Mouse (Mus musculus) heart, adult 2 months (tissue): ENCODE data around the gene Nfasc. TPM values are rescaled to one million over a fixed set of nuclear protein-coding genes. Genes with fewer than 3 reads are reported as not detected.

Source experiments
- DNase-seq, 2 experiments: peaks; one replicate each; pipeline ENCODE4 v3.0.0; 2021
- H3K27ac ChIP-seq: fragments of 200-600 bp; 2 replicates; pipeline ENCODE4 v1.8.1; 2022
- H3K27me3 ChIP-seq: fragments of 200-500 bp; 2 replicates; pipeline ENCODE4 v1.6.1; 2012; ENCODE audit warnings: mild to moderate bottlenecking, low read length, inconsistent platforms, mixed read lengths; ENCODE audit not compliant: control insufficient read depth, insufficient read depth
- H3K36me3 ChIP-seq: fragments of 200-500 bp; 2 replicates; pipeline ENCODE4 v1.6.1; 2012; ENCODE audit warnings: low read length, inconsistent platforms; ENCODE audit not compliant: control insufficient read depth, insufficient read depth
- H3K4me1 ChIP-seq: fragments of 200-500 bp; 2 replicates; pipeline ENCODE4 v1.6.1; 2011; ENCODE audit warnings: low read length; ENCODE audit not compliant: control insufficient read depth, insufficient read depth
- H3K4me3 ChIP-seq: fragments of 200-600 bp; 2 replicates; pipeline ENCODE4 v1.8.1; 2022
- H3K79me2 ChIP-seq: fragments of 200-500 bp; replicated peaks from 2 replicates; pipeline ENCODE4 v1.6.1; 2012; ENCODE audit warnings: mild to moderate bottlenecking, inconsistent platforms, low read length, moderate library complexity, mixed read lengths; ENCODE audit not compliant: control insufficient read depth, insufficient read depth
- H3K9ac ChIP-seq: fragments of 200-500 bp; 2 replicates; pipeline ENCODE4 v1.6.1; 2012; ENCODE audit warnings: low read depth, mild to moderate bottlenecking, control low read depth, inconsistent platforms, low read length, mixed read lengths
- CTCF ChIP-seq: fragments of 200-600 bp; IDR thresholded peaks from 2 replicates; pipeline ENCODE4 v1.8.1; 2022; ENCODE audit warnings: antibody characterized with exemption, mild to moderate bottlenecking, moderate library complexity
- EP300 ChIP-seq: fragments of 200-500 bp; IDR thresholded peaks from 2 replicates; pipeline ENCODE4 v1.6.1; 2011; ENCODE audit warnings: low read depth, low read length, control low read depth; ENCODE audit not compliant: insufficient read depth
- POLR2A ChIP-seq: fragments of 200-500 bp; IDR thresholded peaks from 2 replicates; pipeline ENCODE4 v1.6.1; 2011; ENCODE audit warnings: mild to moderate bottlenecking, low read depth, low read length, control low read depth; ENCODE audit not compliant: insufficient read depth
- WGBS: fragments of 180-500 bp; shearing (Covaris S2); methylation state at CpG from one replicate; pipeline ENCODE4 v1.1.7; 2018; 5-methylcytosine and 5-hydroxymethylcytosine counted together
- intact Hi-C: fragments of 180-260 bp; cut with DNase I; formaldehyde crosslinking; loops from one replicate; pipeline ENCODE4 v1.15.1; 2025
- polyA plus RNA-seq: library from polyadenylated mRNA; depleted of rRNA; stranded (reverse); fragments of >200 nt; gene quantifications from 2 replicates; pipeline ENCODE4 v1.2.3, GENCODE M21; 2012
- total RNA-seq, 2 experiments: library from RNA; stranded (reverse); gene quantifications; 2 replicates each; pipeline ENCODE4 v1.2.3; 2021

Nfasc gene
- total and polyA plus RNA-seq, 3 experiments = 0.10 to 0.39 (median 0.14) TPM

GRCm38 (mm10) chr1:132541824-132542599, 199.6 kb downstream of the Nfasc start:
- TF ChIP-seq CTCF = no peak
- TF ChIP-seq EP300 = no peak
- no peak for TF ChIP-seq POLR2A
- H3K79me2 ChIP-seq = no peaks in the 10 kb centered on the region
- WGBS = 12% methylated on average over 5 of the region's 5 CpGs
- no peak for DNase-seq
- H3K4me1 ChIP-seq = no peaks in the 10 kb centered on the region
- no peak overlapping the region for H3K9ac ChIP-seq
- H3K27me3 ChIP-seq = peaks cover 11% of the 10 kb centered on the region; the same call in 1 of the 2 replicates
- intact Hi-C loops = no loop called here
- no peak overlapping the region for H3K4me3 ChIP-seq
- H3K36me3 ChIP-seq = no peaks in the 10 kb centered on the region
- no peak overlapping the region for H3K27ac ChIP-seq

GRCm38 (mm10) chr1:132541171-132541823, 200.3 kb downstream of the Nfasc start:
- TF ChIP-seq CTCF (no peak), EP300 (no peak), POLR2A (no peak)
- no peak overlapping the region for H3K9ac ChIP-seq
- peak in 1 of 2 experiments; percentile 15 for DNase-seq
- H3K4me1 ChIP-seq = no peaks in the 10 kb centered on the region
- no peak overlapping the region for H3K27ac ChIP-seq
- H3K79me2 ChIP-seq = no peaks in the 10 kb centered on the region
- H3K4me3 ChIP-seq = no peak overlapping the region
- 3% methylated on average over 14 of the region's 14 CpGs for WGBS
- intact Hi-C loops = no loop called here
- no peaks in the 10 kb centered on the region for H3K36me3 ChIP-seq
- H3K27me3 ChIP-seq = peaks cover 11% of the 10 kb centered on the region; the same call in 1 of the 2 replicates

GRCm38 (mm10) chr1:132540701-132541100, 200.9 kb downstream of the Nfasc start:
- DNase-seq = no peak
- intact Hi-C loops = no loop called here
- no peak overlapping the region for H3K4me3 ChIP-seq
- no peaks in the 10 kb centered on the region for H3K36me3 ChIP-seq
- H3K79me2 ChIP-seq = no peaks in the 10 kb centered on the region
- H3K9ac ChIP-seq = no peak overlapping the region
- H3K27ac ChIP-seq = no peak overlapping the region
- TF ChIP-seq POLR2A = no peak
- no peak for TF ChIP-seq CTCF
- no peak for TF ChIP-seq EP300
- no peaks in the 10 kb centered on the region for H3K4me1 ChIP-seq
- WGBS = 37% methylated on average over 7 of the region's 7 CpGs
- peaks cover 11% of the 10 kb centered on the region; the same call in 1 of the 2 replicates for H3K27me3 ChIP-seq

- Histone ChIP-seq H3K27me3 (peaks cover 9% of the 10 kb centered on the region; the same call in 1 of the 2 replicates), H3K36me3 (no peaks in the 10 kb centered on the region), H3K79me2 (no peaks in the 10 kb centered on the region), H3K27ac (no peak overlapping the region), H3K9ac (no peak overlapping the region), H3K4me1 (no peaks in the 10 kb centered on the region), H3K4me3 (no peak overlapping the region)
- 70% methylated on average over 5 of the region's 5 CpGs for WGBS
- DNase-seq = no peak
- no peak for TF ChIP-seq POLR2A
- intact Hi-C loops = no loop called here
These were observed 203.9 kb downstream of the Nfasc start for GRCm38 (mm10) chr1:132537736-132538135.

- H3K27me3 ChIP-seq = peaks cover 4% of the 10 kb centered on the region; the same call in 1 of the 2 replicates
- TF ChIP-seq POLR2A (no peak), CTCF (no peak), EP300 (no peak)
- WGBS = 34% methylated on average over 3 of the region's 3 CpGs
- H3K9ac ChIP-seq = no peak overlapping the region
- H3K27ac ChIP-seq = no peak overlapping the region
- no peaks in the 10 kb centered on the region for H3K4me1 ChIP-seq
- intact Hi-C loops = no loop called here
- no peaks in the 10 kb centered on the region for H3K36me3 ChIP-seq
- no peak overlapping the region for H3K4me3 ChIP-seq
- no peaks in the 10 kb centered on the region for H3K79me2 ChIP-seq
- DNase-seq = no peak
These were observed 205.2 kb downstream of the Nfasc start for GRCm38 (mm10) chr1:132536416-132536815.

GRCm38 (mm10) chr1:132535541-132535940, 206.1 kb downstream of the Nfasc start:
- DNase-seq = no peak
- Histone ChIP-seq H3K9ac (no peak overlapping the region), H3K79me2 (no peaks in the 10 kb centered on the region), H3K4me3 (no peak overlapping the region), H3K27ac (no peak overlapping the region), H3K4me1 (no peaks in the 10 kb centered on the region), H3K27me3 (no peaks in the 10 kb centered on the region; the same call in 1 of the 2 replicates), H3K36me3 (no peaks in the 10 kb centered on the region)
- intact Hi-C loops = no loop called here
- WGBS = 81% methylated on average over 4 of the region's 4 CpGs
- TF ChIP-seq EP300 (no peak), POLR2A (no peak), CTCF (no peak)
